In genomic region chr13:29353888-29354415, GRCm38 (mm10) we compare ENCODE assay signal across 25 mouse cellular contexts.
DNase-seq lines count a peak whose midpoint lies in the region; ATAC-seq and TF ChIP-seq lines count a peak whose summit lies in the region.
"Had no signal": no experiment of that assay in that cellular context is flagged by ENCODE, and none has a peak within 500 bp of the region (broad histone marks: within the 10 kb centered on the region; RNA-seq: fewer than 3 reads in every experiment).

No protein-coding gene starts in this region.

- peak overlapping the region; percentile 31 for H3K27ac ChIP-seq in forebrain, embryonic 13.5 days
- H3K27ac ChIP-seq in forebrain, embryonic 10.5 days: no peak overlapping the region
- H3K27ac ChIP-seq in hindbrain, embryonic 14.5 days: no peak overlapping the region
- no peak overlapping the region for H3K27ac ChIP-seq in hindbrain, embryonic 10.5 days
- H3K27ac ChIP-seq in kidney, embryonic 16.5 days (ENCODE audit: low read length): peak overlapping the region; percentile 41
- H3K27ac ChIP-seq in kidney, adult 2 months (ENCODE audit: insufficient read depth, low read depth, low read length): no peak overlapping the region
- H3K27ac ChIP-seq: embryonic facial prominence, embryonic 15.5 days; forebrain, embryonic 12.5 days; heart, embryonic 10.5 days; heart, embryonic 15.5 days had no signal

- H3K4me3 ChIP-seq in forebrain, embryonic 13.5 days: no peak overlapping the region
- H3K4me3 ChIP-seq in forebrain, embryonic 10.5 days: no peak overlapping the region
- no peak overlapping the region for H3K4me3 ChIP-seq in hindbrain, embryonic 14.5 days (replicated peaks; ENCODE audit: low read length)
- H3K4me3 ChIP-seq in hindbrain, embryonic 10.5 days: no peak overlapping the region
- no peak overlapping the region for H3K4me3 ChIP-seq in kidney, embryonic 16.5 days (ENCODE audit: low read length)
- H3K4me3 ChIP-seq in kidney, adult 2 months (ENCODE audit: insufficient read depth, low read depth, low read length): no peak overlapping the region
- H3K4me3 ChIP-seq: embryonic facial prominence, embryonic 15.5 days; erythroblast, embryonic 14.5 days; forebrain, embryonic 12.5 days; heart, embryonic 10.5 days; heart, embryonic 15.5 days had no signal

- no peak overlapping the region for H3K4me2 ChIP-seq in forebrain, embryonic 13.5 days
- H3K4me2 ChIP-seq in hindbrain, embryonic 14.5 days (replicated peaks): no peak overlapping the region
- H3K4me2 ChIP-seq in kidney, embryonic 16.5 days (replicated peaks; ENCODE audit: low read depth, low read length): no peak overlapping the region
- H3K4me2 ChIP-seq: embryonic facial prominence, embryonic 15.5 days; forebrain, embryonic 12.5 days; heart, embryonic 15.5 days had no signal

- peaks cover 54% of the 10 kb centered on the region for H3K4me1 ChIP-seq in forebrain, embryonic 13.5 days
- H3K4me1 ChIP-seq in forebrain, embryonic 10.5 days: peaks cover 38% of the 10 kb centered on the region
- peaks cover 21% of the 10 kb centered on the region; the same call in 1 of the 2 replicates for H3K4me1 ChIP-seq in hindbrain, embryonic 14.5 days (replicated peaks; ENCODE audit: control insufficient read depth, insufficient read depth, low read length)
- peaks cover 26% of the 10 kb centered on the region for H3K4me1 ChIP-seq in hindbrain, embryonic 10.5 days (replicated peaks)
- peaks cover 52% of the 10 kb centered on the region for H3K4me1 ChIP-seq in kidney, embryonic 16.5 days (ENCODE audit: insufficient read depth, low read length)
- peaks cover 44% of the 10 kb centered on the region for H3K4me1 ChIP-seq in kidney, adult 2 months (ENCODE audit: control insufficient read depth, insufficient read depth, low read length)

- no peak for ATAC-seq in forebrain, embryonic 13.5 days
- ATAC-seq in hindbrain, embryonic 14.5 days (ENCODE audit: low FRiP score): 0 out of 2 replicates have a peak, but pooled peaks have one; percentile 37
- ATAC-seq in kidney, embryonic 16.5 days (ENCODE audit: low FRiP score, low TSS enrichment): no peak
- ATAC-seq: CD4-positive, CD25-positive, alpha-beta regulatory T cell, adult 4 months had no signal

- no peak for DNase-seq in forebrain, embryonic 10.5 days (ENCODE audit: extremely low spot score, low spot score)
- no peak for DNase-seq in hindbrain, embryonic 14.5 days (ENCODE audit: low spot score)
- DNase-seq in hindbrain, embryonic 10.5 days (ENCODE audit: low spot score): no peak
- DNase-seq in kidney, adult 2 months: no peak
- peak; percentile 56 for DNase-seq in brain, embryonic 14.5 days (ENCODE audit: low read depth)
- DNase-seq in thymus, postnatal 10 days (ENCODE audit: low spot score in 2 of 2): no peak
- DNase-seq: adrenal gland, adult 8-10 months; adrenal gland, postnatal 36 days; B cell, adult 2 months; cerebellum, adult 11 months; cerebellum, adult 8-10 months; cerebellum, postnatal 14 days; embryo, embryonic 11 days; gastrocnemius, postnatal 10 days; heart, adult 18-20 months; heart, postnatal 14 days had no signal

- no peaks in the 10 kb centered on the region for H3K27me3 ChIP-seq in forebrain, embryonic 13.5 days
- no peaks in the 10 kb centered on the region for H3K27me3 ChIP-seq in forebrain, embryonic 10.5 days (ENCODE audit: poor library complexity, severe bottlenecking)
- no peaks in the 10 kb centered on the region for H3K27me3 ChIP-seq in hindbrain, embryonic 14.5 days (ENCODE audit: control insufficient read depth, insufficient read depth, low read length)
- H3K27me3 ChIP-seq in hindbrain, embryonic 10.5 days (ENCODE audit: insufficient read depth, poor library complexity, severe bottlenecking): no peaks in the 10 kb centered on the region
- H3K27me3 ChIP-seq in kidney, embryonic 16.5 days (ENCODE audit: insufficient read depth, low read length): no peaks in the 10 kb centered on the region
- no peaks in the 10 kb centered on the region for H3K27me3 ChIP-seq in kidney, adult 2 months (replicated peaks; ENCODE audit: control insufficient read depth, insufficient read depth, low read length)
- H3K27me3 ChIP-seq: embryonic facial prominence, embryonic 15.5 days; forebrain, embryonic 12.5 days; heart, embryonic 15.5 days had no signal

- no peak for TF ChIP-seq POLR2A in kidney, adult 2 months (IDR thresholded peaks at IDR 0.05; ENCODE audit: low read depth, low read length)
- TF ChIP-seq POLR2A in brain, embryonic 14.5 days (IDR thresholded peaks at IDR 0.05; ENCODE audit: borderline replicate concordance, extremely low read depth, insufficient read depth, insufficient read length, poor library complexity, severe bottlenecking): no peak

- no peak for TF ChIP-seq CTCF in kidney, adult 2 months (conservative IDR thresholded peaks at IDR 0.05; ENCODE audit: insufficient read depth, insufficient read length, low read depth, low read length)
- TF ChIP-seq CTCF in brain, embryonic 14.5 days (IDR thresholded peaks at IDR 0.05; ENCODE audit: borderline replicate concordance, extremely low read depth, insufficient read depth, insufficient read length): no peak

- WGBS in forebrain, embryonic 13.5 days: 77% methylated on average over 5 of the region's 5 CpGs
- WGBS in forebrain, embryonic 10.5 days: 86% methylated on average over 5 of the region's 5 CpGs
- 69% methylated on average over 5 of the region's 5 CpGs for WGBS in hindbrain, embryonic 14.5 days
- WGBS in hindbrain, embryonic 10.5 days: 91% methylated on average over 5 of the region's 5 CpGs
- WGBS in kidney, embryonic 16.5 days: 39% methylated on average over 5 of the region's 5 CpGs
- 66% methylated on average over 5 of the region's 5 CpGs for WGBS in kidney, adult 2 months

- no peak overlapping the region for H3K9ac ChIP-seq in forebrain, embryonic 13.5 days
- H3K9ac ChIP-seq in hindbrain, embryonic 14.5 days: no peak overlapping the region
- H3K9ac ChIP-seq in kidney, embryonic 16.5 days (replicated peaks; ENCODE audit: low read length): no peak overlapping the region
- H3K9ac ChIP-seq: embryonic facial prominence, embryonic 15.5 days; forebrain, embryonic 12.5 days; heart, embryonic 15.5 days had no signal

- H3K36me3 ChIP-seq in forebrain, embryonic 13.5 days (ENCODE audit: poor library complexity, severe bottlenecking): no peaks in the 10 kb centered on the region
- no peaks in the 10 kb centered on the region for H3K36me3 ChIP-seq in forebrain, embryonic 10.5 days (replicated peaks)
- H3K36me3 ChIP-seq in hindbrain, embryonic 14.5 days (replicated peaks; ENCODE audit: control insufficient read depth, insufficient read depth): no peaks in the 10 kb centered on the region
- no peaks in the 10 kb centered on the region for H3K36me3 ChIP-seq in hindbrain, embryonic 10.5 days
- H3K36me3 ChIP-seq in kidney, embryonic 16.5 days (ENCODE audit: insufficient read depth, low read length): no peaks in the 10 kb centered on the region
- H3K36me3 ChIP-seq in kidney, adult 2 months (ENCODE audit: control insufficient read depth, insufficient read depth, low read length): no peaks in the 10 kb centered on the region
- H3K36me3 ChIP-seq: embryonic facial prominence, embryonic 15.5 days; forebrain, embryonic 12.5 days; heart, embryonic 10.5 days; heart, embryonic 15.5 days had no signal

- H3K9me3 ChIP-seq in forebrain, embryonic 13.5 days (replicated peaks): no peaks in the 10 kb centered on the region
- no peaks in the 10 kb centered on the region for H3K9me3 ChIP-seq in forebrain, embryonic 10.5 days
- H3K9me3 ChIP-seq in hindbrain, embryonic 14.5 days (ENCODE audit: control insufficient read depth, low read length): no peaks in the 10 kb centered on the region
- H3K9me3 ChIP-seq in hindbrain, embryonic 10.5 days: no peaks in the 10 kb centered on the region
- H3K9me3 ChIP-seq in kidney, embryonic 16.5 days (ENCODE audit: low read length): no peaks in the 10 kb centered on the region
- H3K9me3 ChIP-seq: embryonic facial prominence, embryonic 15.5 days; forebrain, embryonic 12.5 days; G1E; heart, embryonic 10.5 days; heart, embryonic 15.5 days had no signal

Comparison
In these comparisons a context has a peak if more than half of its experiments do, and no peak if none do; other contexts are left out.
1. H3K27ac ChIP-seq: peak in forebrain, embryonic 13.5 days (single experiment) and kidney, embryonic 16.5 days (single experiment); none in forebrain, embryonic 10.5 days (single experiment), hindbrain, embryonic 14.5 days (single experiment), hindbrain, embryonic 10.5 days (single experiment) and kidney, adult 2 months (single experiment).